Mouse (Mus musculus) kidney, adult 9 months (tissue): ENCODE measurements at regions not wholly inside any gene's neighbourhood (a gene's known extent, or its start where the extent isn't known, plus 50 kb on each side); places are given as distances from the start of the nearest gene placed in this dataset.

Source experiments
- DNase-seq: peaks from one replicate; pipeline ENCODE4 v3.0.0; 2022

DNA sequence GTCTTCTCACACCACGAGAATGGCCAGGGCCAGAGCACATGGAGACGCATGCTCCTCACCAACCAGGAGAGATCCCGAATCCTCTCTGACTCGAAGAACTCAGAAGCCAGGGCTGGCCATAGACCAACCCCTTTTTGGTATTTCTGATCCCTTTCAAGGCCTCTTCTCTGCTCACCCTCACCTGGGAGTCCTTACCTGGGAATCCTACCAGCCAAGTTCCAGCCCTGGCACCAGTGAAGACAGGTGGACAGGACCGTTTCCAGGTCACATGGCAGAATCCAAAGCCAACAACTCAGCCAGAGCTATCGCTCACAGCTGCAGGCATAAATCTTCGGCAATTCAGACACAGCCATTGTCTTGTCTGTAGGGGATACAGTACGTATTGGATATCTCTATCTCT lies 626.2 kb upstream of the Fam19a5 start:
- no peak for DNase-seq

DNA sequence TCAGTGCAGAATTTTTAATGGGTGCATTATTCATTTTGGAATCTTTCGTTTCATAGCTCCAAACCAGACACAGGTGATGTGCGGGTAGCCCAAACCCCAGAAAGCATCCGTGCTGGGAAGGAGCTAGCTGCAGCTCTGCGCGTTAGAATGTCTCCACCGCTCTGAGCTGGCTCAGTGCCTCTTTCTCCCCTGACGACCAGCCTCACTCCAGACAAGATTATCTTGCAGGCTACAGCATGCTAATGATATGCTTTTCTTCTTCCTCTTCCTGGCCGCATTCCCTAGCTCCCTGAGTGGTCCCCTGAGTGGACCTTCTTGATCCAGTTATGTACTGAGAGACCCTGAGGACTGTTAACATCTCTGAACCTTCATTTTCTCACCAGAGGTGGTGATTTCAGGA lies 624.4 kb upstream of the Fam19a5 start:
- DNase-seq: no peak

DNA sequence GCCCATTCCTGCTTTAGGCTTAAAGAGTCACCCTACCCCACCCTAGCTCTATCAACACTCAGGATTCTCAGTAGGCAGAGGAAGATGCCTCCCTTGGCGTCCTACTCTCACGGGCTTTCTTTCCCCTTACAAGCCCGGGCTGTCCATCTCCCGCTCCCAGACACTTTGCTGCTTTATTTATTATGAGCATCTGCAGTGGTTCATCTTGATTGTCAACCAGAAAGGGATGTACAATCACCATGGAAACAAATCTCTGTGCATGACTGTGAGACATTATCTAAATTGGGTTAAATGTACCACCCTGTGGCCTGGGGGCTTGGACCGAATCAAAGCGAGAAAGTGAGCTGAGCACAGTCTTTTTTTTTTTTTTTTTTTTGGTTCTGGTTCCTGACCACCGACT lies 623.9 kb upstream of the Fam19a5 start:
- DNase-seq: no peak

DNA sequence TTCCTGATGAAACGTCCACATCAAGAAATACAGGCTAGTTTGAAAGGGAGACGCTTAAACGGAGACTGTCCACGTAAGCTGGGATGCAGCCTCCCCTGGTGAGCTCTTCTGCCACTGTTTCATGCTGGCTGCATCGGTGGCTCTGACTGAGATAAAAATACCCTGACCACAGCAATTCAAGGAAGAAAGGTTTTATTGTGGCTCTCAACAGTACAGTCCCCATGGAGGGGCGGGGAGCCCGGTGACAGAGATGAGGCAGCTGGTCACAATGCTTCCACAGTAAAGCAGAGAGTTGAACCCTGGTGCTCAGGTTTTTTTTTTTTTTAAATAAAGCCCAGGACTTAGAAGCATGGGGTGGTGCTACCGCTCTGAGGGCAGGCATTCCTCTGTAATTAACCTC lies 622.7 kb upstream of the Fam19a5 start:
- no peak for DNase-seq

DNA sequence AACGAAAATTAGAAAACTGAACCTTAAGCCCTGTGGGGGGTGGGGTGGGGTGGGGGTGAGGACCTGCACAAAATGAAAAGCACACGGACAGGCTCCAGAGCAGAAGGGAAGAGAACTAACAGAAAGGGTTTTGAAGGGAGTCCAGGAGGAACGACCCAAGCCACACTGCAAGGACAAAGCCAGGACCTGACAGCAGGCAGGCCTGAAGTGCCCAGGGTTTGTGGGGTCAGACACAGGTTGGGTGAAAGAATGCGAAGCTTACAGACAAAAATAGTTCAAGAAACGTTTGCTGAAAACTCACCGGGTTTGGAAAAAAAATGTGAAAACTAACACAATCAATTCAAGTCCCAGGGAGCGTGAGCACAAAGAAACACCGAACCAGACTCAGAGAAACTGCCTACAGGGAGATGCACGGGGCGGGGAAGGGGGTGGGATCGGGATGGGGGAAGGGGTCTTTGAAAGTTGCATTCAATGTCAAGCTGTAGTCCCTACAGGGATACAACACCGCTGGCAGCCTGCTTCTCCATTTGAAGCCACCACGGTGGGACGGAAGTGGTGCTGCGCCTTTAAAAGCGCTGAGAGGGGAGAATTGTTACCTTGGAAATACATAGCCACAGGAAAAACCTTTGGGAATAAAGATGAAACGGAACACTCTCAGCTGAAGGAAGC lies 618.9 kb upstream of the Fam19a5 start:
- DNase-seq: no peak

DNA sequence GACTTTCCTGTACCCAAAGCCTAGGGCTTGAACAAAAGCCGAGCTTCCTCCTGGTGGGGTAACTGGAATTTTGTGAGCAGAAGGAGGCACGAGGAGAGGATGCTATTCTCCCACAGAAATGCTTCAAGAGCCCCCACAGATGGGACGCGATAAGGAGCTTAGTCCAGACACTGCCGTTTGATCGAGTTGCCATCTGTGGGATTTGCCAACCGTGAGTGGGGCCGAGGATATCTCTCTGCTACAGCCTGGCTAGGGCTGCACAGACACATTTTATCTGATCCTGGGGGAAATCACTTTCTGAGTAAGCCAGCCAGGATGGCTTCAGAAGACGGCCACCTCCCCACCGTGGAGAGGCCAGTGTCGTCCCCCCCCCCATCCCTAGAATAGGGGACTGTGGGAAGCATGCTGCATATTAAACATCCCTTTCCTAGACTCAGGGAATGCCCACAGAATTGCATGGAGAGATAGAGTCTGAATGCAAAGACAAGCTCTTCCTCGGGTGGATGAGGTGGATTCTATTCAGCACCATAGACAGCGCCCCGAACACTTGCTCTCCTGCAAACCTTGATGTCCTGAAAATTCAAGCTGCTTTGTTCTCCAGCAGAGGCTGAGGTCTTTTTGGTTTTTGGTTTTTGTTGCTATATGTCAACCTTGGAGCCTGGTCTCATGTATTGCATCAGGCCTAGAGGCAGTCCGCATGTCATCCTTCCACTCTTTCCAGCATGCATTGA lies 611.6 kb upstream of the Fam19a5 start:
- DNase-seq: peak; percentile 5

DNA sequence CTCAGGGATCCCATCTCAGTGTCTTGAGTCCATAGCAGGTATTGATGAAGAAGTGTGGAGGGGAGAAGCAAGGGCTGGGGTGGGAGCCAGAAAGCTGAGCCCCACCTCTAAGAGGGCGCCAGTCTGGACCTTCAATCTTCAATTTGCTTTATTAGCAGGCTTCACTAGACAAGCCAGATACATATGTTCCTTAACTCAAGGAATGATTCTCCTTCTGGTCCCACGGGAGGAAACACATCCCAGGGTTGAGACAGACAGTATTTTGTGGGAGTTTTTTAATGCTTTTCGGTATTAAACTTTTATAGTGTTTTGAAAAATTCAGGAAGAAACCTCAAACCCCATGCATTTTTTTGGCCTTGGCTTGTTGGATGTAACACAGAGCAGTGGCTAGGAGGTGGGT lies 606.7 kb upstream of the Fam19a5 start:
- no peak for DNase-seq

DNA sequence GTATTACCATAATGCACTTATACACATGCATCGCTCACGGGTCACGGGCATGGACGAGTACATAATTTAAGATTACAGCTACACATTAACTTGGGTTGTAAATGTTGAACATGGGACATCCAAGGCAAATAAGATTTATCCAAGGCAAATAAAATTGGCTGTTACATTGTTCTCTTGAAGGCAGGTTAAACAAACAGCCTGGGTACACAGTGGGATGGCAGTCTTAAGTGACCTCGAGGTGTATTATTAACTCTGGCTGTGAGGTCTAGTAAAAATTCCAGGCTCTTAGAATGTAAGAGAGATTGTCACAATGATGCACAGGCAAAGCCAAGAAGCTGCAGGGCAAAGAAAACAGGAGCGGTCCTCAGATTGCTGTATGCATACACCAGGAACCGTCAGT lies 599.6 kb upstream of the Fam19a5 start:
- peak; percentile 4 for DNase-seq

DNA sequence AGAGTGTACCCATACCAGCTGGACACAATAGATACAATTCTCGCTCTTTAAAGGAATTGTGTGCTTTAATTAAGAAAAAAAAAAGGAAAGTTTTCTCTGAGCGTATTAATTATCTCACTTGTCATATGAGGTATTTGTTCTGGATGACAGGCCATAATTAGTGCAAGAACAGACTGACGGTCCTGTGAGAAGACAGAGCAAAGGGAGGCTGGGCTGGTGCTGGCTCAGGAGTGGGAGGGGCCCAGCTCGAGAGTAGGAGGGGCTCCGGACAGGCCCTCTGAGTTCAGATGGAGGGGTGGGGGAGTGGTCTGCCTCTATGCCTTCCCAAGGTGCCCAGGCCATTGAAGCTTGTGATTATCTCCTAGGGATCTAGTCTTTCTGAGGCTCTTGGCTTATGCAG lies 591.5 kb upstream of the Fam19a5 start:
- DNase-seq: no peak

DNA sequence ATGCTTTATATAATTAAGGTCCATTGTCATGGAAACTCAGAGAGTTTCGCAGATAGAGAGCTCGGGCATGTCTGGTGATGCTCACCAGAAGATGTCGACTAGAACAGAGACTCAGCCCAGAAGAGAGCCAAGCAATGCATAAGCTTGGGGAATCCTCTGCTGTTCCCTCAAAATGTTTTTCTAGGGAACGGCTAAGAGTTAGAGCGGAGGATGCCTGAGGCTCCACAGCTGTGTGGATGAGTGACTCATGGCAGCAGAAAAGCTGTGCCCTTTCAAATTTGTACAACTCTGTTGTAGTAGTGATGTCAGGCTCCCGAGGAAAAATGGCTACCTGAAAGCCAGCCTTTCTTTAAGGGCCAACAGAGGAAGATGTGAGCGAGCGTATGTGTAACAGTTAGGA lies 586.2 kb upstream of the Fam19a5 start:
- DNase-seq: no peak

DNA sequence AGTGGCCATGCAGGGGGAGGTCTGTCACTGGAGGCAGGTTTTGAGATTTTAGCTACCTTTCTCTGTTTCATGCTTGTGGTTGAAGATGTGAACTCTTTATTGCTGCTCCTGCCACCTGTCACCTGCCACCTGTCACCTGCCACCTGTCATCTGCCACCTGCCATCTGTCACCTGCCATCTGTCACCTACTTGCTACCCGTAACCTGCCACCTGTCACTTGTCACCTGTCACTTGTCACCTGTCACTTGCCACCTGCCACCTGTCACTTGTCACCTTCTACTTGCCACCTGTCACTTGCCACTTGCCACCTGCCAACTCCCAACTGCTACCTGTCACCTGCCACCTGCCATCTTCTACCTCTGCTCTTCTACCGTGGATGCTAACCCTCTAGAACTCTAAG lies 581.2 kb upstream of the Fam19a5 start:
- no peak for DNase-seq

DNA sequence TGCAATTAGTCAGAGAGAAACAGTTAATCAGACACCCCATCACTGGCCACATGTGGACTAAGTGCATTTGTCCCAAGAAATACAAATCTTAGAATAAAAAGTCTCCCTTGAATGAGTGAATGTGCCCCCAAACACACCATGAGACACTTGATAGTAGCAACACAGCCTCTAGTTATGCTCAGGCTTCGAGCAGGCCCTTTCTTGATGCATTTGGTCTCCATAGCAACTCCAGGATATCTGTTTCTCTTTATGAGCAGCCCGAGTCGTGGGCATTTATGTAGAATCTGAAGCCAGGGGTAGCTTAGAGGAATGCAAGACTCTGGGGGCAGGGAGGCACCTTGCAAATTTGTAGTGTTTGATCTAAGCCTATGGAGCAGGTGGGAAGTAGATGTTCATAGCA lies 580.6 kb upstream of the Fam19a5 start:
- no peak for DNase-seq

DNA sequence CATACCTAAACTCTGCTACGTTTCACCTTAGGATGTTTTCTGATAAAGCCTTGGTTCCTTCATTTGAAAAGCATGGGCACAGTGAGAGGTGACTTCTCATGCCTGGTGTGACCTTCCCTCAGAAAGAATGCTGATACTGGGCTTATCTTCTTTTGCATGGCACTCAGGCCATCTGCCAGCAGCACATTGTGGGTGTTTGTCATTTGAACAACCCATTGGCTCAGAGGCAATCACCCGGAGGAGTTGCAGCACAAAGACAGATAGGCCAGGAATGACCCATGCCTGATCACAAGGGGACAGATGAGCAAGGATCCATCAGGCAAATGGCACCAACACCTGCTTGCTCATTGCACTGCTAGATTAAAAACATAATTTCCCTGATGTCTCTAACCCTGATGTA lies 572.7 kb upstream of the Fam19a5 start:
- no peak for DNase-seq

DNA sequence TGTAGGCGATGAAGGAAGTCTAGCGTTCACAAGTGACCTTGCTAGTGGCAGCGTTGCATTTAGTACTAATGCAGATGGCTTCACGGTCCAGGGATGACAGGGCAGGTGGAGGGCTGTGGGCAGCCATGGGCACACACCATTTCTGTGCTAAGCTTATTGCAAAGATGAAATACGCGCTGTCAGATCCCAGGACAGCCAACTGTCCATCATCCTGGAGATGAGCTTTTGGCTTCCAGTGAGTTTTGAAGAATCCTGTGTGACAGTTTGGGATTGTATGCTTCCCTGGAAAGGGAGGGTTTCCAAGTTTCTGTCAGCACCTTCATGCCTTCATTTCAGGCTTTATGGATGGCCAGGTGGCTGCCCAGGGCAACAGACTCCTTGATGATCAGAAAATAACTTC lies 547.9 kb upstream of the Fam19a5 start:
- DNase-seq: no peak

DNA sequence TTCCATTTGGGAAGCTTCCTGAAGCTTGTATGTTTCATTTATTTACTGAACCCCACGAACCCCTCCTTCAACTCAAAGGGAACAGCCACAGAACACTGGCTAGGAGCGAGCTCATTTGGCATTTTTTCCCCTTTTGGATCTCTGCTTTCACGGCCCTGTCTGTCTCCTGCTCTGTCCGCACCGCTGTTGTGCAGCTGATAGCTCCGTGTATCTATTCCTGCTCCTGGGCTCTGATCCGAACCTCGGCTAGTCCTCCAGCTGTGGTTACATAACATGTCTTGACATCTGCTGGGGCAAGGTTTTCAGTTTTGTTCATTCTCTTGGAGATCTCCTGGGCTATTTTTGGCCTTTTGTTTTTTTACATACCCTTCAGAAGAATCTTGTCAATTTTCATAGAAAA lies 525.1 kb upstream of the Fam19a5 start:
- no peak for DNase-seq

DNA sequence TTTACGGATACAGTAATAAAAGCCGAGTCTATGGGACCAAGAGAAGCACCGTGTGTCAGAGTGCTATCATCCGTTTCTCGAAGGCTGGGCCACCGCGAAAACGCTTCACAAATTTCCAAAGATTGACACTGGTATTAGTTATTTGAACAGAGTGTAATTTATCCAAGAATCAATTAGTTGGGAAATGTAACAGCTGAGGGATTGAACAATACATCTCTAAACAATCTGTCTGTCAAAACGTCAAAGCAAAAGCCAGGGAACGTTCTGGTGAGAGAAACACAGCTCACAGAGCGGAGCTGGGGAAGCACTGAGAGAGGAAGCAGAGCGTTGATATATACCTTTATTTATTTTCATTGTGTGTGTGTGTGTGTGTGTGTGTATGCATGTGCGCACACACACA lies 498.1 kb upstream of the Fam19a5 start:
- no peak for DNase-seq

DNA sequence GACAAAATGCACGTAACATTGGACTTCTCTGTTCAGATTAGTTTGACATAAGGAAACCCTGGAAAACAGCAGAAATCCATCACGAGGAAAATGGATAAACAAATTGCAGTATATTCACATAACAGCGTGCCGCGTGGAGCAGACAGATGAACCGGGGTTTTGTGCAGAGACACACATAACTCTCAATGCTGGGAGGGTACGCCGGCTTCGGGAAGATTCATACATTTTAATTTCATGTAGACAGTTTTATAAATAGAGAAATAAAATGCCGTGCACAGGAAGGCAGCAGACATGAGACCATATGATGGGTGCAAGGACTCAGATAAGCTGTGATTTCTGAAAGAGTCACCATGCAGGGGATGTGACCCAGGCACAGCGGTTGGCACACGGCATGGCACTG lies 489.9 kb upstream of the Fam19a5 start:
- DNase-seq: no peak

DNA sequence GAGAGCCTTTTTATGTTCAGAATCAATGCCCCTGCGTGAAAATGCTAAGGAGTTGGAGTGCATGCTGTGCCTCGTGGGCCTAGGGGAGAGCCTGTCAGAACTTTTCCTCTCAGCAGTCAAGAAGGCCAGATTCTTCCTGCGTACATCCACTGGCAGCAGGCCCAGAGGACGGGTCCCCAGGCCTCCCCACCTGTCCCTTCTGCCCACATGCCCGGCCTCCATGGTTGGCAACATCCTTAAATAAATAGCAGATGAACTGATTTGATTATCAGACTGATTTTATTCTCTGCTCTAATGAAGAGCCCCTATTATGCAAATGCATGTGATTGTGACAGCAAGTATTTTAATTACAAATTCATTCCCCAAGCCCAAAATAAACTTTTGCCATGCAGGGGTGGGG lies 479.2 kb upstream of the Fam19a5 start:
- no peak for DNase-seq

DNA sequence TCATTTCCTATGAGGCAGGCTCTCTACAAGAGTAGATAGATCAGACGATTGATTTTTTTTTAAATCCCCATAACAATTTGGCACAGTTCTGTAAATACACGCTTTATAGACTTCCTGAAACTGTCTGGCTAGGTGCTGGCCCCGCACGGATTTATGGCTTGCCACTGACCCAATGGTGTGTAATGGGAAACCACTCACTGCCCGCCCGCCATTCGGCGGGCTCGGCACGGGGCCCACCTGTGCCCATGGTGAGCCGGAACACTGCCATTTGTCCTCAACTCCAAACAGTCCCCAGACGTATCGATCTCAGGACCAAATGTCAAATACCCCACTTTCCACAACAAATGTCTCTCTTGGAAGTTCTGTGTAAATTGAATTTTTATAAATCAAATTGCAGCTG lies 475.8 kb upstream of the Fam19a5 start:
- DNase-seq: no peak

DNA sequence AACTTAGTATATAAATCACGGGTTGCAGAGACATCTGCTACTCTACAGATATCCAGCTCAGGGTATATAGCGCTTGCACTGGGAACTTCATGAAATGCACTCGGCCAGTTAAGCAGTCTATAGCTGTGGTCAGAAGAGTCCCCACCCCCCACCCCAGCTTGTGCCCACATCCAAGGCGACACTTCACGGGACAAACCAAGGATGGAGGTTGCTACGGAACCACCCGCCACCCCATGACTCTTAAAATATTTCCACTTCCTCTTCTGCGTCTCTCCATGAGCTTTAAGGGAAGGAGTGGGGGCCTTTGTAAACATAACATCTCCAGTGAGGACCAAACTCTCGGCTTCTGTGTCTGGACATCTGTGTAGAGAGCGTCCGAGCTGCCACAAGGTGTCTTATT lies 469.5 kb upstream of the Fam19a5 start:
- no peak for DNase-seq

DNA sequence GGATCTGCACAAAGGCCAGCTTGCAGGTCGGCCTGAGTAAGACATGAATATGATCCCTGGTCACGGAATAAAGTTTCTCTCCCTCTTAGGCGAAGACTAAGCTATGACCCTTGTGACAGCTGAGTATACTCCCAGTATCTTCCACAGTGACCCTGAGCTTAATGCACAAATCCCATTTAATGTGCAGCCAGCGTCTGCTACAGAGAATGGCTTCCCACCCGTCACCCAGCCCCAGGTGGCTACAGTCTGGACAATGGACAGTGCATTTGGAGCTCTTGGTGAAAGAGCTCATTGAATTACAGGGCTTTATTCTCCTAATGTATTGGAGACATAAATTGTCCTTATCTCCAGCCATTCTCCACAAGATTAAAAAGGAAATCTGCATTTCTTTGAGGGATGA lies 454.3 kb upstream of the Fam19a5 start:
- no peak for DNase-seq

DNA sequence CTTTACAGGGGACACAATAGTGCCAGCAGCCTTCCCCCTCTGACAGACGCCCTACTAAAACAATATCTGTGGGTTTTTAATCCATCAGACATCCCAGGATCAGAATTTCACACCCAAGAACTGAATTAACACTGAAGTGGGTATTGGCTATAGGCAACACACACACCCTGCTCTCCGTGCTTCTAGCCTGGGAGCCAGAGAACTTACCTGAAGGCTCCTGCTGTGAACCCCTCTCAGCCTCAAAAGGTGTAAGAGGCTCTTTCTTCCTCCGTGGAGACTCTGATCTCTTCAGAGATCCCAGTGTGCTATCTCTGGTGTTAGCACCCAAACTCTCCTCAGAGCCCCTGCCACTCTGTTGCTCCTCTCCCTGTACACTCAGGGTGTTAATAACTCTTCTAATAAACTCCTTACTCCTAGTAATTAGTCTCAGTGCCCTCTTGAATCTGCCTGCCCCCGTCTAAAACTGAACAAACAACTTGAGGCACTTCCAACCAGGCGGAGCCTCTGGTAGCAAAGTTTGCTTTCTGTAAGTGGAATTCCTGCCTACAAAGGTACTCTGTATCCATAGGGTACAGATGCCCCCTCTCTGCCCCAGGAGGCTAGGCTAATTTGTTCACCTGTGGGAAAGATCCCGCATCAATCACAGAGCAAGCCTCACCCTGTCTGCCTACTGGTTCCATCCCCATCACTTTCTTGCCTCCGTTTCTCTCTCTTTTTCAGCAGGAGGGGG lies 452.9 kb upstream of the Fam19a5 start:
- no peak for DNase-seq

DNA sequence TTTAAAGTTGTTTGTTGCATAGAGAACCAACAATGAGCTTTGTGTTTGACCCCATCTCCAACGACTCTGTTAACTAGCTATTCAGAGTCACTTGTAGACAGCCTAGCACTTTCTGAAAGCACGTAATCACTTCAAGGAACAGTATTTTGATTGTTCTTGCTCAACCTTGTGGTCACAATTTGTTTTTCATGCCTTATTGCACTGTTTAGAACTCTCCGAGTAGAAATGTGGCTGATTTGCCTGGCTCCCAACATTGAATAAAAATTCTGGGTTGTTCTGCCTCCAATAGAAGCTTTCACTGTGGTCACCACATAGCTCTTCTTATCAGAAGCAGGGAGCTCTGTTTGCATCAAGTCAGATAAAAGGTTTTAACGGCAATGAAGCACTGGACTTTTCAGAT lies 446.9 kb upstream of the Fam19a5 start:
- DNase-seq: no peak

DNA sequence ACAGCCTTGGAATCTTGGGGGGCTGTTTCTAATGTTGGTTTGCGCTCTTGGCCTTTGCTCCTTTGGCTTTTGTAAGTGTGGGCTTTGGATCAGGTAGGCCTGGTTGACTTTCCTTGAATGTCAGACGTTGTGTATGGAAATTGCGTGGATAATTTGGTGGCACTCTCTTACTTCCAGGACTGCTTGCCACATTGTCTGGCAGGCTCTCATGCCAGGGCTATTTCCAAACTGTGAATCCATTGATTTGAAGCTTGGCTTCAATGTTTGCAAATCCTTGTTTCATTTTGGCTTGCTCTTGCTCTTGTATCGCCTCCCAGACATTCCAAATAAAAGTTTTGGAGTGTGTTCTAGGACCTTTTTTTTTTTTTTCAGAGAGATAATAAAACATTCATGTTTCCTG lies 443.0 kb upstream of the Fam19a5 start:
- no peak for DNase-seq
